Mouse (Mus musculus): ENCODE results near the gene Fbf1. TPM values are rescaled to one million over a fixed set of nuclear protein-coding genes. Genes with fewer than 3 reads are reported as not detected.
A peak's percentile ranks its signal among the peaks of the same experiment; 100 is the strongest.

Gene Fbf1
- total RNA-seq (2021), result 10 to 100 TPM; 30.4 to 37.8 TPM
- 19.5 and 21.4 TPM in 2 replicates for polyA plus RNA-seq (2012; rRNA removed)
- long read RNA-seq, partial matches to known transcripts, result 7 of 18 reads
- long read RNA-seq, other reads (novel, unspliced or antisense), result 11 of 18 reads

DNA sequence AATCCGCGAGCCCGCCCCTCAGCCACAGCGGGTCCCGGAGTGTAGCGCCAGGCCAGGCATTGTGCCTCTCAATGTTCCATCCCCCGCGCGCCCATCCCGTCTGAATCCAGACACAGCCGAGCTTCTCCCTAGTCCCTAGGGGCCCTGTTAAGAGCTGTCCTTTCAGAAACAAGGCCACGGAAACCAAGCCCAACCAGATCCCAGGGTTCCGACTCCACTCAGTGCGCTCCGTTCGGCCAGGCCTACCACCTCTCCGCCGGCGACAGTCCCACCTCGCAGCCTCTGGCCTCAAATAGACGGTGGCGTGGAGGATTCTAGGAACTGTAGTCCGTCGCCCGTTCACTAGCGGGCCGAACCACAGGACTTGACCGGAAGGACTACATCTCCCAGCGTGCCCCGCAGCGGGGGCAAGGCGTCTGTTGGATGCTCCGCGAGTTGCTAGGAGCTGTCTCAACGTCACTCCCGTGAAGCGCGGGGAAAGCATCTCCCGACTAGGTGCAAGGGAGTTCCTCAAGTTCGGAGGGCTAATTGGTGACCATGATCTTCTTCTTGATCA is at the start of gene Fbf1:
TSS of gene Fbf1 (minus strand) at position 283 of the 556 bp plus-strand sequence.
- DNase-seq, result peak; percentile 97

DNA sequence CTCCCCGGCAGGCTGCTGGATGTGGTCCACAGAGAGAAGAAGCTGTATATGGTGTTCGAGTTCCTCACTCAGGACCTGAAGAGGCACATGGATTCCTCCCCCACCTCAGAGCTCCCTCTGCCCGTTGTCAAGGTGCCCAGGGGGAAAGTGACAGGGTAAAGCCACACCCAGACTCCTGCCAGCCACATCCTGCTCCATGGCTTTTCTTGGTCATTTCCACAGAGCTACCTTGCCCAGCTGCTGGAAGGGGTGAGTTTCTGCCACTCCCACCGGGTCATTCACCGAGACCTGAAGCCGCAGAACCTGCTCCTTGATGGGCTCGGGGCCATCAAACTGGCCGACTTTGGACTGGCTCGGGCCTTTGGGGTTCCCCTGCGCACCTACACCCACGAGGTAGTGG is 48.6 kb upstream of the Fbf1 start:
- no peak for DNase-seq

DNA sequence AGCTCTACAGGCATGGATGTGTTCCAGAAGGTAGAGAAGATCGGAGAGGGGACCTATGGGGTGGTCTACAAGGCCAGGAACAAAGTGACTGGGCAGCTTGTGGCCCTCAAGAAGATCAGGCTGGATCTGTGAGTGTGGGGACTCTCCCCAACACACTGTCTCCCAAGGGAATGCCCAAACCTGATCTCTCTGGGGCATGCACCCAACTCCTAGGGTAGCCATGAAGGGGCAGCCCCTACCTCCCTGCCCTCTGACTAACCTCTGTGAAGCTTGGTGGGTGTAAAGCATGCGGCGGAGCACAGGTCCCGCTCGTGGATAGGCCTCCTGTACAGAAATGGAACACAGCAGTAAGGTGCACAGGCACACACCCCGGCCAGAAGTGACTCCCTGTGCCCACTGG is 48.0 kb upstream of the Fbf1 start:
- DNase-seq, result no peak

DNA sequence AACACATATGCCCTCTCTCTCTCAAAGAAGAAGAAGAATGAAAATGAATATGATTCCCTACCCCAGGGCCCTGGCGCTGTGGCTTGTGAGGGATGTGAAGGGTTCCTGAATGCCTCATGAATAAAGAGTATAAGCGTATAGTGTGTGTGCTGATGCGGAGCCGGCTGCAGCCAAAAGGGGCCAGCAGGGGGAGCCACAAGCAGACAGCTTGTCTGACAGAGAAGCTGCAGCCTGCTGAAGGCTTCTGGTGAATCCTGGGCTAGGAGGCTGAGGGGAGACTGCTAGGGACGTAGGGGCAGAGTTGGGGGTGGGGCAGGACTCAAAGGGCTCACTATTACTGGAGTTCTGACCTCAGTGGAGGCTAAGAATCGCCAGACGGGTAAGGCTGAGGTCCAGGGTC is 47.2 kb upstream of the Fbf1 start:
- DNase-seq, result no peak

DNA sequence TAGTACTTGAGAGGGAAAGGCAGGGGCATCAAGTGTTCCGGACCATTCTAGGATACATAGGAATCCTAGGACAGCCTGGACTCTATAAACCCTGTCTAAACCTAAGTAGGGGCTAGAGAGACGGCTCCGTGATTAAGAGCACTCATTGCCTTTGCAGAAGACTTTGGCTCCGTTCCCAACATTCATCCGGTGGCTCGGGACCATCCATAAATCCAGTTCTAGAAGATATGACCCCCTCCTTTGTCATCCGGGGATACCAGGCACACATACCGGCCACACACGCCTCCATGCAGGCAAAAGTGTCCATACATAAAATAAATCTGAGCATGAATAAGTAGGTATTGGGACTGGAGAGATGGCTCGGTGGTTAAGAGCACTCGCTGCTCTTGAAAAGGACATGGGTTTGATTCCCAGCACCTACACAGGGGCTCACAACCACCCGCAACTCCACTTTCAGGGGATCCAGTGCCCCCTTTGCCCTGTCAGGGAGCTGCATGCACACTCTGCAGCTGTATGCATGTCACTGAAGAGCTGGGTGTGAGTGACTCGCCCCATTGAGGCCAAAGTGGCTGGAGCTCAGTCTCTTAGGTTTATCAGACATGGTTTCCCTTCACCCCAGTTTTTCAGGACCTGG is 46.0 kb upstream of the Fbf1 start:
- no peak for DNase-seq

DNA sequence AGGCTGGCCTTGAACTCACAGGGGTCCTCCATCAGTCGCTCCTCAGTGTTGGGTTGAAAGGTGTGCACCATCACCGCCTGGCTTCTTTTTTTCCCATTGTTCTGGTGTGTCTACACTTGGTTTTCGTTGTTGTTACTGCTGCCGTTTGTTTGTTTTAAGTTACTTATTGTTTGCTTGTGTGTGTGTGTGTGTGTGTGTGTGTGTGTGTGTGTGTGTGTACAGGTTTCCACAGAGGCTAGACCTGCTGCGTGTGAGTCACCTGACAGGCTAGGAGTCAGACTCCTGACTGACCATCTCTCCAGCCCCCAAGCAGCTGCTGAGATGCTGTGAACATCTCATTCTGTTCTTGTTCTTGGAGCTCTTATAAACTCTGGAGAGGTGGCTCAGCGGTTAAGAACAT is 44.9 kb upstream of the Fbf1 start:
- DNase-seq, result no peak

DNA sequence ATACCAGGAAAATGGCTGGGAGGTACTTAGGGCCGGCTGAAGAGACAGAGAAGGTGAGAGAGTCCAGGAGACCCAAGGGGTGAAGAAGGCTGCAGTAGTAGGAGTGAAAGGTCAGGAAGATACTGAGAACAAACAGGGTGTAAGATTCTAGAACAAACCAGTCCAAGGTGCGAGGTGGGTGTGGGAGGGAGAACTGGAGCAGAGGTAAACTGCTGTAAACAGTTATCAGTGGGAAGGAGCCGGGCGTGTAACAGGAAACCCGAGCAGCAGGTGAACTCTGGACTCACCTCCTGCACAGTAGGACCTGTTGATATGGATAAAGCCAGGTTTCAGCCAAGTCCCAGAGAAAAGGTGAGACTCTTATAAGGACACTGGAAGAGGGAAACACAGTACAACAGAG is 42.7 kb upstream of the Fbf1 start:
- DNase-seq, result no peak

DNA sequence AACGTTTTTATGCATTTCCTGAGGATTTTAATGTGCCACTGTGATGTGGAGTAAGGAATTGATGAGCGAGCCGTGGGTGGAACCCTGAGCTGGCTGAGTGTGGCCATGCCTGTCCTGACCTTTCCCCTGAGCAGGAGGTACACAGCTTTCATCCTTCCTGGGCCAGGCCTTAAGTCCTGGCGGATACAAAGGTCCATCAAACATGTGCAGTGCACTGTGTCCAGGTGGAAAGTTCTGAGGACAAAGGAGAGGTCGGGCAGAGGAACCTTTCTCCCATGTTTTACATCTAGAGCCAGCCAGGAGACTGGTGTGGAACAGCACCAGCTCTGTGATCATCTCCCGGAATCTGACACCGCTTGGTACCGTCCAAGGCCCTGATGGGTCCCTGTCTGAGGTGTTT is 41.3 kb upstream of the Fbf1 start:
- DNase-seq, result no peak

DNA sequence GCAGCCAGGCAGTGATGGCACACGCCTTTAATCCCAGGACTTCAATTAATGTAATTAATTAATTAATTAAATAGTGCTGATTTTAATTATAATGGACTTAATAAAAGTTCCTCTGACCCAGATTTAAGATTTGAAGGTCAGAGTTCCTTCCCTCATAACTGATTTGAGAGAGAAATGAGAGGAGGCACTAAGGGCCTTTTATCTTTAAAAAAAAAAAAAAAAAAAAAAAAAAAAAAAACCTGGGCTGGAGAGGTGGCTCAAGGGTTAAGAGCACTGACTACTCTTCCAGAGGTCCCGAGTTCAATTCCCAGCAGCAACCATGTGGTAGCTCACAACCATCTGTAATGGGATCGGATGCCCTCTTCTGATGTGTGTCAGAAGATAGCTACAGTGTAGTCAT is 40.7 kb upstream of the Fbf1 start:
- DNase-seq, result no peak

DNA sequence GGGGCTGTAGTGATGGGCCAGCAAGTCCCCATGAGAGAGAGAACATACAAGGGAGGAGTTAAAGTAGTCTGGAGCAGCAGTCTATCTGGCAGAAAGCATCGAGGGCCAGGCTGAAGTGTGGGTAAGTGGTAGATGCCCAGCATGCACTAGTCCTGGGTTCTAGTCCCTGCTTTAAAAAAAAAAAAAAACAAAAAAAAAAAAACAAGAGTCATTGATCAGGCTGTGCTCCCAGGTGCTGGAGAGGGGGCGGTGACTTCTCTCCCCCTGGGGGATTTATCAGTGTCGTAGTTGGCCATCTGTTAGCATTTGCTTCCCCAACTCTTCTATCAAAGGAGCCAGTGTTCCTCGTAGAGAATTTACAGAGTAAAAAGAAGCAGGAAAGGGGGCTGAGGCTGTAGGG is 38.7 kb upstream of the Fbf1 start:
- no peak for DNase-seq

DNA sequence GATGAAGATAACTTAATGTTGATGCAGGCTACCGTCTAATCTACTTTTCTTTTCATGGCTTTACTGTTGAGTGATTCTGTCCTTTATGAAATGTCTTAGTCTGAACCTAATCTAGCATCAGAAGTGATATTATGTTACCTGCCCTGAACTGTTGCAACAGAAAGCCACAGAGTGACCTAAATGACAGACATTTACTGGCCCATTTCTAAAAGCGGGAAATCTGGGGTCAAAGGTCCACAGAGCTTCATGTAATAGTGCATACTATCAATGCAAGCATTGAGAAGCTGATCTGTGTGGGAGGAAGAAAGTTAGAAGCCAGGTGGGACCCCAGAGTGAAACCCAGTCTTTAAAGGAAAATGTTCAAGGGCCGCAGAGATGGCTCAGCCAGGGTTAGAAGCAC is 35.2 kb upstream of the Fbf1 start:
- no peak for DNase-seq

DNA sequence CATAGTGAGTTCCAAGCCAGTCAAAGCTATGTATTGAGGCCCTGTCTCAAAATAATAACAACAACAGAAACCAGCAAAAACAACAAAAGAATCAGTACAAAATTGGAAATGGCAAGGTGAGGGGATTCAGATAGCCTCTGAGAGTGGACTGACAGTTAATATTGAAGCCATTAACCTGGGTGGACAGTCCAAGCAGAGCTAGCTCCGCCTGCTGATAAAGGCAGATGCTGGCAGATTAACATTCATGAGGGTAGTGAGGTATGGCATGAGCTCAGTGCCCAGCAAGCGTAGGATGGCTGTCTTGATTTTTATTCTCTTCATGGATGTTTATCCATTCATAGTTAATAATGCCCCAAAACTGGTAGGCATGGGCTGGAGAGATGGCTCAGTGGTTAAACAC is 33.2 kb upstream of the Fbf1 start:
- no peak for DNase-seq

DNA sequence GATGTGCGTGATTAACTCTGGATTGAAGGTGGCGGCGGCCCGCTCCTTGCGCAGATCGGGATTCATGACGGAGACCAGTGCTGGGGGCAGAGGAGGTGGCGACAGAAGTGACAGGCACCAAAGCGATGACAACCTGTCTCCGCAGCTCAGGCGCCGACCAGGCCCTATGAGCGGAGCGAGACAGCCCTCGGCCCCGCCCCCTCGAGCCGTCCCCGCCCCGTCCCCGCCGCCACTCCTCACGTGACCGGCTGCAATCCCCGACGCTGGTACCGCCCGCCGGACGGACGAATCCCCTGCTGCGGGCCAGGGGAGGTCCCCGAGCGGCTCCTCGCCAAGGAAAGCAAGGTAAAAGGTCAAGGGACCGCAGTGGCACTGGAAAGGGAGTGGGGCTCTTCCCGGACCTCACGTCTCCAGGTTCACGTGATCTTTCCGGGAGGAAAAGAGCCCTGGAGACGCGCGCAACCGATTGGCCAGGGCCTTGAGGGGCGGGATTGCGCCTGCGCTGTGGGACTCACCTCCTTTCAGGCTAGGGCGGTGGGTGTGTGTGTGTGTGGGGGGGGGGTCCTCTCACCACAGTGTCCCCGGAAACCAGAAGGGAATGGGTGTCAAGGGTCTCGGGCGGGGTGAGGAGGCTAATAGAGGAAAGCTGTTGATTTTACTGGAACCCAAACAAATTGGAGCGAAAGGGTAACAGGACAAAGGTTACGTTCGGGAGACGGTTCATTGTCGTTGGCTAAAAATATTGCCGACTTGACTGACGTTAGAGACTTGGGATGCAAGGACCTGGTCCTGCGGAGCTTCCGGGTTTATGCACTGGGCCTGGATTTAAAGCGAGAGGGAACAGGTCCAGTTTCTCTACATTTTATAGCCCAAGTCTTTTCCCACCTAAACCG is 30.9 kb upstream of the Fbf1 start, which contains the start of the genes Ten1 and Acox1:
TSS of gene Ten1 (plus strand) at position 217 of the 893 bp plus-strand sequence.
TSS of gene Acox1 (minus strand) at position 407 of the 893 bp plus-strand sequence.
- peak; percentile 99 for DNase-seq

DNA sequence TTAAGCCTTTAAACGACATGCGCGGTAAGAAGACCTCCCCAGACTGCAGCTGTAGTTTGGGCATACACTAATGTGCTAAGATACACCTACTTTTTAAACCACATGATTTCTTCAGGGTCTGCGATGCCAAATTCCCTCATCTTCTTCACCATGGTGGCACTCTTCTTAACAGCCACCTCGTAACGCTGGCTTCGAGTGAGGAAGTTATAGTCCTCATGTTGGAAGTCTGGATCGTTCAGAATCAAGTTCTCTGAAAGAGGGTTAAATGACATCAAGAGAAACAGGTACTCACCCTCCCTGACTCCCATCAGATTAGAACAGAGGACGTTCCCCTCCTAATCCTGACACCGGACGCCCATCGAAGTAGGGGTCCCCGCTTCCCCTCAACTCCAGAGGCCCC is 30.2 kb upstream of the Fbf1 start:
- DNase-seq, result no peak

DNA sequence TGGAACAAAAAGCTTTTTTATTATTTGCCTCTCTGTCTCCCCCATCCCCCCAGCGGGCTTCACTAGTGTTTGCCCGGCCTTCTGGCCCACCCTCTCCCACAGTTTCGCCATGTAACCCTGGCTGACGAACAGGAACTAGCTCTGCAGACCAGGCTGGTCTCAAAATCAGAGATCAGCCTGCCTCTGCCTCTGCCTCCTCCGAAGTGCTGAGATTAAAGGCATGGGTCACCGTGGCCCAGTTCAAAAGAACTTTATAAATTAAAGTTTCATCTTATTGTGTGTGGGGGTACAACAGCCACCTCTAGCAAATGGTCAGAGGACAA is 29.6 kb upstream of the Fbf1 start:
- no peak for DNase-seq

DNA sequence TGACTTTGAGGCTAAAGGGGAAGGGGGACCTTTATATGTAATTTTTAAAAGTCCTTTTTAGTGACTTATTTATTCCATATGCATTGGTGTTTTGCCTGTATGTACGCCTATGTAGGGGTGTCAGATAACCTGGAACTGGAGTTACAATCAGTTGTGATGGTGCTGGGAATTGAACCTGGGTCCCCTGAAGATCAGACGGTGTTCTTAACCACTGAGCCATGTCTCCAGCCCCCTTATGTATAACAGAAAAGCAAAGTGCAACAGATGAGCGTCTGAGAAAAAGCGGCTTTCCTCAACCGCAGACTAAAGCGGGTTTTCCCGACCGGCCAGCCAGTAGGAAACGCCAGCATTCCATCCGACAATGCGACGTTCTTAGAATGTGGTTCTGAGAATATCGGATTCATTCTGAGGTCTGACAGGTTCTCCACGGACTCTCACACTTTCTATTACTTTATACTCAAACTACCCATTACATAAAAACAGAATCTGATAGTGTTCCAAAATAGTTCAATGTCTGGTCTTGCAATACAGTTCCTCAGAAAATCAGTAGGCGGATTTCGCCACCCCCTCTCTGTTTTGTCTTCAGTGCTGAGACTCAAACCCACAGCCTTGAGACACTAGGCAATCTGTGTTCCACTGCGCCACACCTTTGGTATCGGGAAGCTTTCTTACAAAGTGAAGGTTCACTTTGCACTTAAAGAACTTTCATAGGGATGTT is 29.1 kb upstream of the Fbf1 start:
- no peak for DNase-seq

DNA sequence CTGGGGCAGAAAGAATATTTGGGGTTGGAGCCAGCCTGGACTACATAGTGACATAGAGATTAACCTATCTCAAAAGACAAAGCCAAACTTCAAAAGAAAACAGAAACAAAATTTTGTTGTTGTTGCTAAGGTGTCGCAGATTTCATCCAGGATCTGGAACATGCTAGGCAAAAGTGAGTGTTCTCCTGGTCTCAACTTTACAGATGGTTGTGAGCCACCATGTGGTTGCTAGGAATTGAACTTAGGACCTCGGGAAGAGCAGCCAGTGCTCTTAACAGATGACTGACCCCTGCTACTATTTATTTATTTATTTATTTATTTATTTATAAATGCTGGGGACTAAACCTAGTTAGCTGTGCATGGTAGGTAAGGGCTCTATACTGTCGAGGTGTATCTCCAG is 28.4 kb upstream of the Fbf1 start:
- DNase-seq, result no peak

DNA sequence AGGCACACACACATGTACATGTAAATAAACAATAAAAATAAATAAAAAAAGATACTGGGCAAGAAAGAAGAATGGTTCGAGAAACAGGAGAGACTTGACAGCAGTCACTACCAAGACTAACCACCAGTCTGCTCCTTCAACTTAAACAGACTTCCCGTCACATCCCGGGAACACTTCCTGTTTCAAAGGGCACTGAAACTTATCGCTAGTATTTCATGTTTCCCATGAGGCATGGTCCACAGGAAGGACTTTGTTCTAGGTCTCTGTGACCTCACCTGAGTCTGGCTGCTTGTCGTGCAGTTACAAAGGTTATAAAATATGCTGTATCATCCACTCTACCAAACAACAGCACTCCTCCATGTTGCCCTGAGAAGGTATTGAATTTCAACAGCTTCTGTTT is 27.3 kb upstream of the Fbf1 start:
- no peak for DNase-seq

DNA sequence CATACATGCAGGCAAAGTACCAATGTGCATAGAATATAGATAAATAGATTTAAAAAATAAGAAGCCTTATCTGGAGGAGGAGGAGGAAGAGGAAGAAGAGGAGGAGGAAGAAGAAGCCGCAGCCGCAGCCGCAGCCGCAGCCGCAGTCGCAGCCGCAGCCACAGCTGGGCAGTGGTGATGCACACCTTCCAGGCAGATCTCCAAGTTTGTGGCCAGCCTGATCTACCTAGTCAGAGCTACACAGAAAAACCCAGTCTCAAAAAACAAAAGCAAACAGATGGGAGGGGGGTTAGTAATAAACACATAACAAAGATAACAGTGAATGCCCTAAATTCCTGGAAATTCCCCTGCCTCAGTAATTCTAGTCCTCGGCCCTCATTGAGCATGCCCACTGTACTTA is 26.7 kb upstream of the Fbf1 start:
- no peak for DNase-seq

DNA sequence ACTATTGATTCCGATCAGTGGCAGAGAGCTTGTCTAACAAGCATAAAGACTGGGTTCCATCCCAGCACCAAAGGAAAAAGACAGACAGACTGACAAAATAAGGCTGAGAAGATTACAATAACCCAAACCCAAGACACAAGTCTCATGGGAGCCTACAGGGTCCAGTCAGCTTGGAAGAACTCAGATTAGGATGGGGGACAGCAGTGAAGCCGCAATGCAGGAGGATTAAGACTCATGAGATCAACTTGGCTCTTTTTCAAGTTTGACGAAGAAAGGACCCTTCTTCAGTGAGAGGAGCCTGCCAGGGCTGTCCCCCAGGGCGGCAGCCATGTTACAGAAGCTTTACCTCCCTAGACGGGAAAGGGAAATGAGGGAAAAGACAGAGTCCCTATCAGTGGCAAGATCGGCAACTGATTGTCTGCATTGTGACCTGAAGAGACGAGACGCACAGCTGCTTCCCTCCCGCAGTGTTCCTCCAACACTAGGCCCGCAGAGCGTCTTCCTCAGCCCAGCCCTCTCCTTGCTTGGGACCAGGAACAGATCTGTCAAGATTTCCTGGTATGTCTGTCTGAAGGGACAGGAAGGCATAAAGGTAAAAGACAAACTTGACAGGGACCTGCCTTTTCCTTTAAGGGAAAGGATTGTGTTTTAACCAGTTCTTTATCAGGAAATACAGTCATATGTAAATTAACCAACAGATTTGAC is 19.4 kb upstream of the Fbf1 start:
- DNase-seq, result no peak

DNA sequence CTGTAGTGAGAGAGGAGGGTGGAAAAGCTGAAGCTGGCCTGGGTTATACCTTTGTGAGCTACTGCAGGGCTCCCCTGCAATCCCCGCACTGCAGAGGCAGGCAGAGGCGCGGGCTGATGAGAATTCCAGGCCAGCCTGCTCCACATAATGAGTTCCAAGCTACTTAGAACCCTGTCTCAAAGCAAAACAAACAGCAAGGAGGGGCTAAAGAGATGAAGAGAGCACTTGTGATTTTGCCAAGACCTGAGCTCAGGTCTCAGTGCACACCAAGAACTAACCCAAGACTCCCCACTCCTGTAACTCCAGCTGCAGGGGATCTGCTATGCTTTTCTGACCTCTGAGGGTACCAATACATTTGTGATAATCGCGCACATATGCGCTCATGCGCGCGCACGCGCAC is 18.4 kb upstream of the Fbf1 start:
- no peak for DNase-seq

DNA sequence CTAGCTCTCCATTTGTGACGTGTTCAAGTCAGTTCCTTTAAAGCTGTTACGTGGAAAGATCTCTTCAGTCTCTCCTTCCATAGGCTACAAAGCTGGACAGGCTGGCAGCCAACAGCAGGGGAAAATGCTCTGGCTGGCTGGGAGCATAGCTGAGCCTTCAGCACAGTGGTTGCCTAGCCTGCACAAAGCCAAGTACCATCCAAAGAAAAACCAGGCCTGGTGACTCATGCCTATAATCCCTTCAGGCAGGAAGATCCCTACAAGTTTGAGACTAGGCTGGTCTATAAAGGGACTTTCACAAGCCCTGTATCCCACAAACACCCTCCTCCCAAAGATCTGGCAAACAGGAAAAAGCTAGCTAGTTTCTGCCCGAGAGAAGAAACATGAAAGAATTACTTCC is 17.9 kb upstream of the Fbf1 start:
- DNase-seq, result peak; percentile 41
